Mouse (Mus musculus) myocyte (in vitro differentiated cells): ENCODE data around the gene Tubb3. TPM values are rescaled to one million over a fixed set of nuclear protein-coding genes. Genes with fewer than 3 reads are reported as not detected.

Experiments
- H3K27me3 ChIP-seq: one replicate; pipeline ENCODE4 v1.6.1; 2011; ENCODE audit not compliant: control insufficient read depth, insufficient read depth, insufficient read length
- H3K36me3 ChIP-seq: one replicate; pipeline ENCODE4 v1.6.1; 2011; ENCODE audit not compliant: control insufficient read depth, insufficient read depth
- H3K4me2 ChIP-seq: one replicate; pipeline ENCODE4 v1.6.1; 2011; ENCODE audit warnings: low read depth, control low read depth
- H3K4me3 ChIP-seq: one replicate; pipeline ENCODE4 v1.5.1; 2011; ENCODE audit warnings: mild to moderate bottlenecking, control low read depth, moderate library complexity
- H3K79me2 ChIP-seq: one replicate; pipeline ENCODE4 v1.6.1; 2011; ENCODE audit not compliant: control insufficient read depth, insufficient read depth
- H3ac ChIP-seq: one replicate; pipeline ENCODE4 v1.6.1; 2011; ENCODE audit not compliant: control insufficient read depth, insufficient read length
- CEBPB ChIP-seq: IDR thresholded peaks from 2 replicates; pipeline ENCODE4 v1.6.1; 2011; ENCODE audit warnings: mild to moderate bottlenecking, moderate library complexity; ENCODE audit not compliant: poor library complexity, insufficient read depth, severe bottlenecking
- E2F4 ChIP-seq: IDR thresholded peaks from one replicate; pipeline ENCODE4 v1.6.1; 2011; ENCODE audit warnings: mild to moderate bottlenecking, control low read depth, moderate library complexity; ENCODE audit not compliant: insufficient read depth
- MAX ChIP-seq: IDR thresholded peaks from one replicate; pipeline ENCODE4 v1.6.1; 2011; ENCODE audit warnings: low read depth, mild to moderate bottlenecking, control low read depth
- MYOD1 ChIP-seq, 3 experiments: IDR thresholded peaks; one replicate each; pipeline ENCODE4 v1.6.1; 2011; ENCODE audit warnings: control low read depth in 2 of 3, low read depth in 2 of 3, mild to moderate bottlenecking in 2 of 3, moderate library complexity in 1 of 3; ENCODE audit not compliant: insufficient read length in 2 of 3, control insufficient read depth in 1 of 3
- MYOG ChIP-seq, 3 experiments: IDR thresholded peaks; one replicate each; pipeline ENCODE4 v1.6.1; 2011; ENCODE audit warnings: control low read depth in 2 of 3, low read depth in 2 of 3, mild to moderate bottlenecking in 2 of 3; ENCODE audit not compliant: insufficient read length in 2 of 3, control insufficient read depth in 1 of 3, insufficient read depth in 1 of 3
- POLR2A ChIP-seq: IDR thresholded peaks from one replicate; pipeline ENCODE4 v1.6.1; 2011; ENCODE audit warnings: low read depth, mild to moderate bottlenecking, control low read depth, moderate library complexity; ENCODE audit not compliant: insufficient read length
- POLR2AphosphoS2 ChIP-seq: IDR thresholded peaks from one replicate; pipeline ENCODE4 v1.6.1; 2011; ENCODE audit warnings: low read depth, control low read depth; ENCODE audit not compliant: insufficient read length
- REST ChIP-seq: IDR thresholded peaks from one replicate; pipeline ENCODE4 v1.6.1; 2011; ENCODE audit warnings: mild to moderate bottlenecking, control low read depth, moderate library complexity; ENCODE audit not compliant: insufficient read depth, insufficient read length
- SRF ChIP-seq: IDR thresholded peaks from one replicate; pipeline ENCODE4 v1.6.1; 2011; ENCODE audit warnings: low read depth; ENCODE audit not compliant: control insufficient read depth, insufficient read length
- TCF12 ChIP-seq: IDR thresholded peaks from one replicate; pipeline ENCODE4 v1.6.1; 2011; ENCODE audit warnings: mild to moderate bottlenecking, control low read depth; ENCODE audit not compliant: poor library complexity, insufficient read depth, severe bottlenecking
- TCF3 ChIP-seq: IDR thresholded peaks from one replicate; pipeline ENCODE4 v1.6.1; 2011; ENCODE audit warnings: low read depth, control low read depth; ENCODE audit not compliant: insufficient read length
- USF1 ChIP-seq: IDR thresholded peaks from one replicate; pipeline ENCODE4 v1.6.1; 2011; ENCODE audit warnings: low read depth, mild to moderate bottlenecking, control low read depth, moderate library complexity
- polyA plus RNA-seq: library from polyadenylated mRNA; unstranded; fragments of >200 nt; fragmentation: generic; extraction: Trizol; gene quantifications from one replicate; pipeline ENCODE4 v1.2.1, GENCODE M21; 2012; ENCODE audit warnings: missing spikeins

Gene Tubb3
- polyA plus RNA-seq, 1 experiment: 85.5 TPM

DNA sequence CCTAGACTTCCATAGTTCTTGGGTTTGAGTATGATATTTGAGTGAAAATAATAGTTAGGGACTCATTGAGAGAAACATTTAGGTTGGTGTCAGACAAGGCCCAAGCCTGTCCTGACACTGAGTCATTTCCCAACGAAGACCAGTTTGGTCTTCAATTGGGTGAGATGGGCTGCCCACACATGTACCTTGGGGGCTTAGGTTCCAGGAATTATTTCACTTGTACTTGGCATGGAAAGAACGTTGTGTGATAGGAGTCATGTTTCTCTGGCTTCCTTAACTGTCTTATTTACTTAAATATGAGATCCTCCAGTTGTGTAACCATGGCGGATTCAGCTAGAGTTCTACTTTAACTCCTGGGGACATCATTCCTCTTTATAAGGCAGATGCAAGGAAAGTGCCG is 52.4 kb downstream of the Tubb3 start:
- no peak for TF ChIP-seq SRF
- TF ChIP-seq REST: no peak
- no peak for TF ChIP-seq E2F4
- TF ChIP-seq TCF3: no peak
- TF ChIP-seq MYOG (IDR thresholded peaks at IDR 0.05; ENCODE audit: control insufficient read depth in 1 of 3, insufficient read depth in 1 of 3, insufficient read length in 2 of 3, low read depth in 2 of 3): no peak
- no peak for TF ChIP-seq POLR2AphosphoS2
- TF ChIP-seq MAX: no peak
- no peak for TF ChIP-seq CEBPB
- no peak for TF ChIP-seq USF1
- no peak for TF ChIP-seq POLR2A
- no peak for TF ChIP-seq MYOD1 (IDR thresholded peaks at IDR 0.05; ENCODE audit: control insufficient read depth in 1 of 3, insufficient read length in 2 of 3, low read depth in 2 of 3)
- no peak for TF ChIP-seq TCF12
- H3K4me3 ChIP-seq: no peak overlapping the region
- no peak overlapping the region for H3K4me2 ChIP-seq
- no peak overlapping the region for H3ac ChIP-seq
- no peaks in the 10 kb centered on the region for H3K36me3 ChIP-seq
- H3K27me3 ChIP-seq: no peaks in the 10 kb centered on the region
- no peaks in the 10 kb centered on the region for H3K79me2 ChIP-seq

DNA sequence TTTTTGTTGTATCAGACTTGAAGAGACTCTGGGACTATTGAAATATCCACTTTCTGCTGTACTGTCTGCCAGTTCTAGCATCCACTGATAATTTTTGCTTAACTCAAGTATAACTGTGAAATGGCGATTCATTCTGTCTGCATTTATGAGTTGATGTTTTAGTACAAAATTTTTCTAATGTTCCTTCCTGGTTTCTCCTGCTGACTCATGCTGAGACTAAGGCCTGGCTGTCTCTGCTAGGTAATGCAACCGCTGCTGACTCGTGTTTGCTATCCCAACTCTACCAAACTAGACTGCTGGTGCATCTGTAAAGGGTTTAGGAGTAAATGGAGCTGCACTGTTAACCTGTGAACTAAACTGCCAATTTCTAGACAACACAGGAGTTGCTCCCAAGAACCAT is 56.3 kb downstream of the Tubb3 start:
- Histone ChIP-seq H3K4me2 (no peak overlapping the region), H3K27me3 (no peaks in the 10 kb centered on the region), H3K79me2 (no peaks in the 10 kb centered on the region), H3K4me3 (no peak overlapping the region), H3K36me3 (no peaks in the 10 kb centered on the region), H3ac (no peak overlapping the region)
- no peak for TF ChIP-seq SRF
- TF ChIP-seq MYOG (IDR thresholded peaks at IDR 0.05; ENCODE audit: control insufficient read depth in 1 of 3, insufficient read depth in 1 of 3, insufficient read length in 2 of 3, low read depth in 2 of 3): no peak
- TF ChIP-seq POLR2A: no peak
- TF ChIP-seq TCF3: no peak
- TF ChIP-seq E2F4: no peak
- no peak for TF ChIP-seq POLR2AphosphoS2
- no peak for TF ChIP-seq REST
- TF ChIP-seq USF1: no peak
- TF ChIP-seq MAX: no peak
- TF ChIP-seq CEBPB: no peak
- no peak for TF ChIP-seq MYOD1 (IDR thresholded peaks at IDR 0.05; ENCODE audit: control insufficient read depth in 1 of 3, insufficient read length in 2 of 3, low read depth in 2 of 3)
- TF ChIP-seq TCF12: no peak

Other genes with a start within 250 kb of the Tubb3 start
- 12.9 TPM for gene Dpep1, start 225.2 kb upstream of the Tubb3 start, polyA plus RNA-seq
- gene Chmp1a, start 198.7 kb upstream of the Tubb3 start, polyA plus RNA-seq: 114 TPM
- 2.5 TPM for gene Spata33, start 198.6 kb upstream of the Tubb3 start, polyA plus RNA-seq
- gene Cdk10, start 186.6 kb upstream of the Tubb3 start, polyA plus RNA-seq: 31.0 TPM
- gene Spata2l, start 175.2 kb upstream of the Tubb3 start, polyA plus RNA-seq: 1.1 TPM
- gene Zfp276, start 157.2 kb upstream of the Tubb3 start, polyA plus RNA-seq: 12.1 TPM
- 12.7 TPM for gene Vps9d1, start 157.1 kb upstream of the Tubb3 start, polyA plus RNA-seq
- gene Fanca, start 92.8 kb upstream of the Tubb3 start, polyA plus RNA-seq: 4.0 TPM
- 6.8 TPM for gene Spire2, start 78.7 kb upstream of the Tubb3 start, polyA plus RNA-seq
- gene Tcf25, start 37.7 kb upstream of the Tubb3 start, polyA plus RNA-seq: 177 TPM
- gene Mc1r, start 4.3 kb upstream of the Tubb3 start, polyA plus RNA-seq: 0.02 TPM
- gene Def8, start 12.1 kb downstream of the Tubb3 start, polyA plus RNA-seq: 19.6 TPM
- gene Afg3l1, start 66.5 kb downstream of the Tubb3 start, polyA plus RNA-seq: 35.0 TPM
- gene Dbndd1, start 104.0 kb downstream of the Tubb3 start, polyA plus RNA-seq: 14.2 TPM
- 25.6 TPM for gene Gas8, start 107.4 kb downstream of the Tubb3 start, polyA plus RNA-seq
- gene Rhou, start 242.5 kb downstream of the Tubb3 start, polyA plus RNA-seq: 11.8 TPM